Mouse (Mus musculus) bone marrow macrophage, adult 2 months (primary cell): ENCODE results near the gene 0610030E20Rik. TPM values are rescaled to one million over a fixed set of nuclear protein-coding genes. Genes with fewer than 3 reads are reported as not detected.

Experiments
- H3K27ac ChIP-seq: 2 replicates; pipeline ENCODE4 v1.5.1; 2012; ENCODE audit warnings: low read depth, low read length; ENCODE audit not compliant: insufficient read depth
- H3K4me1 ChIP-seq: 2 replicates; pipeline ENCODE4 v1.6.1; 2012; ENCODE audit warnings: low read length; ENCODE audit not compliant: control insufficient read depth, insufficient read depth
- H3K4me3 ChIP-seq: 2 replicates; pipeline ENCODE4 v1.5.1; 2012; ENCODE audit warnings: mild to moderate bottlenecking, low read length, moderate library complexity; ENCODE audit not compliant: insufficient read depth
- CTCF ChIP-seq: IDR thresholded peaks from 2 replicates; pipeline ENCODE4 v1.5.1; 2012; ENCODE audit warnings: low read depth, mild to moderate bottlenecking, low read length, moderate library complexity
- POLR2A ChIP-seq: IDR thresholded peaks from 2 replicates; pipeline ENCODE4 v1.6.1; 2012; ENCODE audit warnings: mild to moderate bottlenecking, low read depth, low read length, borderline replicate concordance
- polyA plus RNA-seq: library from polyadenylated mRNA; stranded (reverse); fragments of >200 nt; gene quantifications from 2 replicates; pipeline ENCODE4 v1.2.4, GENCODE M21; 2012; ENCODE audit not compliant: missing spikeins, insufficient read depth, insufficient read length

0610030E20Rik gene
- polyA plus RNA-seq, 1 experiment = 33.9 TPM

DNA sequence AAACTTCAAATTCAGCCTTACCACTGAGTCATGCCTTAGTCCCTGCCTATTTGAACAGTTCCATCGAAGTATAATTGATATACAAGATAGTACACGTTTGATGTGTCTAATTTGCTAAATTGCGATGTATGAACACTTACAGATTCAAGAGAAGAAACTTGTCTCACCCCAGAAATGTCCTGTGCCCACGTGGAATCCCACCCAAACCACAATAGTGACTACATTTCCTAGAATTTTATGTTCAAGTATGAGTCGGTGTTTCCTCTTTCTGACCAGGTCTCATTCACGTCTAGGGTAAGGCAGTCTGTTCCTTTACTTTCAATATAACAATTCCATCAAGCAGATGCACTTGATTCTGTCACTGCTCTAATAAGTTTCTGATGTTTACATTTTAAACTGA, 1.5 kb upstream of the 0610030E20Rik start:
- TF ChIP-seq CTCF = no peak
- TF ChIP-seq POLR2A = no peak
- H3K27ac ChIP-seq = peak overlapping the region; percentile 20

DNA sequence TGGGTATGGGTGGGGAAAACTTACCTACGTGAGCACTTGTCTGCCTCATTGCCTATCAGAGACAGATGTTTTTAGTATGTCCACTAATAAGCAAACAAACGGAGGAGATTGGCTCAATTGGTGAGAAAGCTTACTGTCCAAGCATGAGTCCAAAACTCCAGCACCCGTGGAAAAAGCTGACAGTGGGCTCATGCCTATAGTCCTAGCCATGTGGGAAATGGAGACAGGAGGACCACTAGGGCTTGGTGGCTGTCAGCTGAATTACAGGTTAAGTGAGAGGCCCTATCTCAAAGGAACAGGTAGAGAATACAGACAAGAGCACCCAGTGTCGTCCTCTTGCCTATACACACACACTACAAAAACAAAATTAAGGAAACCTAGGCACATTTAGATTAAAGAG, 856 bp upstream of the 0610030E20Rik start:
- H3K4me3 ChIP-seq = no peak overlapping the region
- peaks cover 38% of the 10 kb centered on the region for H3K4me1 ChIP-seq
- no peak overlapping the region for H3K27ac ChIP-seq
- TF ChIP-seq POLR2A (no peak), CTCF (no peak)

More for the DNA sequence above, 1.5 kb upstream of the 0610030E20Rik start:
- H3K4me3 ChIP-seq = no peak overlapping the region
- H3K4me1 ChIP-seq = peaks cover 35% of the 10 kb centered on the region

DNA sequence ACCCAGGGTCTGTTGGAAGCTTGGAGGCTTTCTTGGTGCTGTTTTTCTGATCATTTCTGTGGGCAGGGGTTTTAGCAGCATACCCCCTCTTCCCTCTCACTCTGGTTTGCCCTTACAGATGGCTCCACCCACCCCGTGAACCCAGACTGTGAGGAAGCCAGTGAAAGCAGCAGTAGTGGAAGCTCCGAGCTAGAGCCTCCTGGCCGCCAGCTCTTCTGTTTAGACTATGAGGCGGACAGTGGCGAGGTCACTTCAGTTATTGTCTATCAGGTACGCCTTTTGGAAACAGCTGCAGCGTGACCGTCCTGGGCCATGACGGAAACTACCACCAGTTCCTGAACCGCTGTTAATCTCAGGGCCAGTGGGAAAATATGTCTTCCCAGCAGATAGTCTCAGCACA, 1.3 kb downstream of the 0610030E20Rik start:
- Histone ChIP-seq H3K4me1 (peaks cover 47% of the 10 kb centered on the region), H3K4me3 (peak overlapping the region; percentile 88), H3K27ac (peak overlapping the region; percentile 40)
- TF ChIP-seq POLR2A (no peak), CTCF (no peak)

DNA sequence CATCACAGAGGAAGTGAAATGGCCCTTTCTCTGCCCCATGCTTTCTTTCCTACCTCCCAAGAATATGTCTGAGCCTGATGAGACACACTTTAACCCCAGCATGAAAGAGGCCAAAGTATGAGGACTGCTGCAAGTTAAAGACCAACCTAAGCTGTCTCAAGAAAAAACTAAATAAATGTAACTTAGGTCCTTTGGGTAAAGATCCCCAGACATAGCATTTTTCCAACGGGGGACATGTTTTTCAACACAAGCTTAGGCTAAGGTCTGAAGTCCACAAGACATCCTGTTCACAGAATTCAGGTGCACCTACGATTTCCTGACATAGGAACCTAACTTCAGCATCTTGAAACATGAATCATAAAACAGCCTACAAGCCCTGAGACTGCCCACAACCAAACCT, 3.1 kb downstream of the 0610030E20Rik start:
- peaks cover 50% of the 10 kb centered on the region for H3K4me1 ChIP-seq
- no peak overlapping the region for H3K4me3 ChIP-seq
- peak overlapping the region; percentile 15; the same call in 1 of the 2 replicates for H3K27ac ChIP-seq
- TF ChIP-seq CTCF (no peak), POLR2A (no peak)

DNA sequence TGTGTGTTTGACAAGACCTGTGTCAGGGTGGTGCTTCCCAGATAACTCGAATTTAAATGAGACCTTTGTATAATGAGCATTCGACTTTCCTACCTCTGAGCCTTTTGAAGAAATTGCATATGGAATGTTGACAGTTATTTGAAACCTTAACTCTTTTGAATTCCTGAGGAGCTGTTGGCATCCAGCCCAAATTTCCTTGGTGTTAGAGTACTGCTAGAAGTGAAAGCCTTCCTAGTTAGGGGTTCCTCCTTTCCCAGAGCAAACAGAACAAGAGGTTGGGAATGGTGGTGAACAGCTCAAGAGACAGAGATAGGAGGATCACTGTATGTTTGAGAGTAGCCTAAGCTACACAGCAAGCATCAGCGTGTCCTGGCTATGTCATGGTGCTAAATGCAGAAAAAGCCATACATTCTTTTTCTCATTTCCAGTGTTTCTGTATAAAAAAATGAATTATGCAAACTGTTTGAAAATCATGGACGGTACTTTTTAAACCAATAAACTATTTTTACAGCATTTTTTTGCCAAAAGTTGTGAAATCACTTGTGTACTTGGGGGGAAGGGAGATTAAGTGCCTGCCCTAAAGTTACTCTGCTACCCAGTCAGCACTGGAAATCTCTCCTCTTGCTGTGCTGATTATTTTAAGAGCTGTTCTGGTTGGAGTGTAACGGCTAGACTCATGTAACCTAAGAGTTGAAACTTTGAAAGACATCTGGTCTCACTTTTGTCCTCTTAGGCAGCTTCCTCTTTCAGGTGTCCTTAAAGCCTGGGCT, 5.7 kb downstream of the 0610030E20Rik start:
- TF ChIP-seq CTCF = no peak
- no peak overlapping the region for H3K4me3 ChIP-seq
- H3K27ac ChIP-seq = no peak overlapping the region
- peaks cover 43% of the 10 kb centered on the region for H3K4me1 ChIP-seq

DNA sequence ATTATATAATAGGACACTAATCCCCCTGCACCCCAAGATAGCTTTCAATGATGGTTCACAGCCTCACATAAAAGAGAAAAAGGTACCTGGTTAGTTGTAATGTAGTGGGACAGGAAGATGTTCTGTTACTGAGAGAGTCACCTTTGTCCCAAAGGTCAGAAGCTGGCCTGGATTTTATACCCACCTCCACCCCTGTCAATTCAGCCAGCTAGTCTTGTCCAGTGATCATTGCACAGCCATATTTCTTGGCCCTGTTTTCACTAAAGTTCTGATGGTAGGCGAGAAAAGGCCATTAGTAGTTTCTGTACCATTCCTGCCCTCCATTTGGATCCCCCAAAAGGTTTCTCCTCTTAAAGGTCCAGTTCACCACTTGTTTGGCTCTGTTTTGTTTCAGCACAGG, 6.9 kb downstream of the 0610030E20Rik start:
- no peak for TF ChIP-seq POLR2A
- H3K4me3 ChIP-seq = no peak overlapping the region
- peaks cover 33% of the 10 kb centered on the region for H3K4me1 ChIP-seq
- H3K27ac ChIP-seq = no peak overlapping the region

DNA sequence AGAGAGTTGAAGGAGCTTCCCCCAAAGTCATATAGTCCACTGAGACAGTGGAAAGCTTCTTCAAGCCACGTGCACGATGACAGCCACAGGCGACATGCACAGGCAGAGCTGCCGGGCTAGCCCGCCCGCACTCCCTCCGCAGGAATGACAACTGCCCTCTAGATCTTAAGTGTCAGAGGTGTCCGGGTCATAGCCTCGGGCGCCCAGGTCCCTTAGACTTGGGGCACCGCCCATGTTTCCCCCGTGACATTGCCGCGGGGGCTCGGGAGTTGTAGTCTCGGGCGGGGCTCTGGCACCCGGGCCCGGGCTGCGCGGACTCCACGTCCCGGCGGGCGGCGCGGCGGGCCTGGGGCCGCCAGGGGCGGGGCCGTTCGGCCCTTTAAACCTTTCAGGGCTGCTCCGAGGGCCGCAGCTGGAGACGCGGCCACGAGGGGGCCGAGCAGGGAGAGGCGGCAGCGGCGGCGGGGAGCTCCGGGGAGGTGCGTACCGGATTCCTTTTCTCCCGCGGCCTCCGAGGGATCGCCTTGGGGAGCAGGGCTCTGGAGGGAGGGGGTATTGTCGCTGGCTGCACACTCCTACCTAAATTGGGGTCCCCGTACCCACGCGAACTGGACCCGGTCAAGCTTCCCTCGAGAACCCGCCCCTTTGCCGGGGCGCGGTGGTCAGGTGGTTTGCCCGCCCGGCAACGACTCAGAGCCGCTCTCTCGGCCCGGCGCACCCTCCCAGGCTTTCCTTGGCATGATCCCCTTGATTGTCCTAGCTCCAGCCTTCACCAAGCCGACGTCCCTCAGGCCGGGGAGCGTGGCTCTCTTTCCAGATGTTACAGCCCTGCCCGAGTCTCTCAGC, 8.2 kb downstream of the 0610030E20Rik start, which contains the start of gene Tmem150a:
Gene Tmem150a (plus strand): TSS at position 382 of the 846 bp plus-strand sequence.
- H3K27ac ChIP-seq = no peak within 1 kb of the TSS
- H3K4me1 ChIP-seq = peaks cover 21% of the 10 kb centered on the region
- peak within 1 kb of the TSS; percentile 65 for H3K4me3 ChIP-seq
- TF ChIP-seq CTCF = no peak
- no peak for TF ChIP-seq POLR2A

DNA sequence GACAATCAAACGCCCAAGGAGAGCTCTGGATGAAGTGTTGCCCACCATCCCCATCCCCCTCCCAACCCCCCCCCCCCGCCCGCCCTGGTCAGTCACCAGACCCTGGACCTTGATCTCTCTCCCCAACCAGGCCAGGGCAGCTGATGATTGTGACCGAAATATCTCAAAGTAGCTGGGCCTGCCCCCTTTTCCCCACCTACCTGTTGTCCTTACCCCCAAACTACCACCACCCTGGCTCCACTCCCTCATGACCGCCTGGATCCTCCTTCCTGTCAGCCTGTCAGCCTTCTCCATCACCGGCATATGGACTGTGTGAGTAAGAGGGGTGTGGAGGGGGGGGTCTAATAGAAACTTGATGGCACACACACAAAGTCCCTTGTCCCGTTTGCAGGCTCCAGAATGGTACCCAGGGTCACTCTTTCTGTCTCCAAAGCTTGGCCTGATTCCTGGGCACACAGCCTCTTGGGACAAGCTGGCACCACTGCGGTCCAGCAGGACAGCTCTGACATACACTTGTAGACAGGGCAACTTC, 8.9 kb downstream of the 0610030E20Rik start:
- TF ChIP-seq CTCF (no peak), POLR2A (no peak)
- H3K4me1 ChIP-seq = peaks cover 17% of the 10 kb centered on the region
- peak overlapping the region; percentile 65; the same call in 1 of the 2 replicates for H3K4me3 ChIP-seq
- no peak overlapping the region for H3K27ac ChIP-seq

DNA sequence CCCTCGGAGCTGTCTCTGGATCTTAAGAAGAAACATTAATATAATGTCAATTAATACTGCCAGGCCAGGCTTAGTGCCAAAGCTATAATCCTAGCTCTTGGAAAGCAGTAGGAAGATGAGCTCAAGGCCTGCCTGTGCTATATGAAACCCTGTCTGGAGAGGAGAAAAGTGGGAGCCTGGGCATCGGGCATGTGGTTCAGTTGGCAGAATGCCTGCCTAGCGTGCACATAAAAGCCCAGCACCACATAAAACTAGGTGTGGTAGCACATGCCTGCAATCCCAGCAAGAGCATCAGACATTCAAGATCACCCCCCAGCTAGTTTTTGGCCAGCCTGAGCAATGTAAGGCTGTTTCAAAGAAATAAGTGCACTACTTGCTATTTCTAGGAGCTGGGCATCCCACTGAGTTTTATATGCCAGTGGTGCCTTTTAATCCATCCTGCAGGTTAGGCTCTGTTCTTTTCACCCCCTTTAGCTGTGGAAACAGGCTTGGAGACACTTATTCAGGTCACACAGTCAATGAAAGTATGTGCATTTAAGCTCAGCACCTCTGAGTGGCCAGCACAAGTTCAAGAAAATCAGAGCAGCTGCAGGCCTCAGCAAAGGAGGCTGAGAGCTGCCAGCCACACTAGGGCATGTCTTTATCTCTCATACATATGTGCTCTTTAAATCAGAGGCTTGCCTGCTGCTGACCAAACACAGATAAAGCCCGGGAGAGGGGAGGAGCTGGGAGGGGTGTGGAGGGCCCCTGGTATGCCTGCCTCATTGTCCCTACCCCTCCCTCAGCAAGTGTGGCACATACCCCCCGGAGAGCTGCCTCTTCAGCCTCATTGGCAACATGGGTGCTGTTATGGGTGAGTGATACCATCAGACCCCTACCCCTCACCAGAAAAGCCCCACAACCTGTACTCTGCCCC, 10.3 kb downstream of the 0610030E20Rik start:
- no peak for TF ChIP-seq POLR2A
- Histone ChIP-seq H3K4me3 (no peak overlapping the region), H3K27ac (no peak overlapping the region), H3K4me1 (peaks cover 18% of the 10 kb centered on the region)
